Mouse (Mus musculus) urinary bladder, postnatal 10 days (tissue): ENCODE measurements around the gene Ptcra.
"Not testable (repeated sequence)": the region's sequence is repeated elsewhere in the genome, so short reads cannot be mapped to it uniquely, and the experiment has no call there.

Experiments
- DNase-seq: peaks from one replicate; pipeline ENCODE4 v3.0.0; 2022; ENCODE audit warnings: low spot score

Ptcra gene

DNA sequence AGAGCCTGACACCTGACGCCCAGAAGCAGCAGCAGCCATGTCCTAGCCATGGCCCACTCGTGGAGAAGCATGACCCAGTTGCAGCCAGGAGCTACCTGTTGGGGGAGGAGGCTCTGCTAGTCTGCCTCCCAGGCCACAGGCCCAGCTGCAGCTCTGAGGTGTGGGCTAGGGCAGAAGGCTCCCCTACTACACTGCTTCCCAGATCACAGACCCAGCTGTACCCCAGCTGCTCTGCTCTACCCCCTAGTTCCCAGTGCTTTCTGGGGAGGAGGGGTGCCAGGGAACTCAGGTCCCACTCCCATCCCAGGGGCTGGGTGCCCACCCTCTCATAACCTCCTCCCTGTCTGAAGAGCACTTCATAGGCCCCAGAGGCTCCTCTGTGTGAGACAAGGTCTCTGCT is at the start of gene Ptcra:
Gene Ptcra, minus strand, starts transcription at position 169 of the 400 bp plus-strand sequence.
- DNase-seq: no peak

DNA sequence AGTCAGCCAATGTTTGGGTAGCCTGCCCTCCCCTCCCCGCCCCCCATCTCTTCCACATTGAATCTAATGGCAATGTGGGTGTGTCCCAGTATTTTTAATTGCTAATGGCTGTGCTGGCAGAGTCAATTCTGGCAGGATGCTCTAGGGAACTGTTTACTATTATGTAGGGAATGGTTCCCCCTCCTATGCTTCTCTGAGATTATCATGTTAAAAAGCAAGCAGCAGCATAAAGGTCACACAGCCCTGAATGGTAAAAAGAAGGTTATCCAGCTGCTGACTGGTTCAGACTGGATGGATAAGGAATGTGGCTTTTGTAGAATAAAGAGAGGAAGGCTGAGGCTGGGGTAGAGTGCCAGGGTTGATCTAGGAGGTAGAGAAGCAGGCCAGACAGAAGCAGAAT is 48.9 kb upstream of the Ptcra start:
- DNase-seq: no peak

DNA sequence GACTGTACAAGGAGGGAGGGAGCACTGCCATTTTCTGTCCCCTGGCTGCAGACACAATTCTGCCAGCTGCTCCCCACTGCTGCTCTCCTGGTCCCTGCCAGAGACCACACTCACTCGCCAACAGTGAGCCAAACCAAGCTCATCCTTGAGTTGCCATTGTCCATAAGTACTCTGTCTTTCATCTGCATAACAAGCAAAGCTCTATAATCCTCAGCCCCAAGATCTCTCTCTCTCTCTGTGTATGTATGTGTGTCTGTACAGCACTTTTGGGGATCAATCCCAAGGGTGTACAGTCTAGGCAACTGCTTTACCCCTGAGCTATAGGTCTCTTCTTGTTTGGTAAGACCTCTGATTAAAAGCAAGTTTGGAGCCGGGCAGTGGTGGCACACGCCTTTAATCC is 47.2 kb upstream of the Ptcra start:
- no peak for DNase-seq

DNA sequence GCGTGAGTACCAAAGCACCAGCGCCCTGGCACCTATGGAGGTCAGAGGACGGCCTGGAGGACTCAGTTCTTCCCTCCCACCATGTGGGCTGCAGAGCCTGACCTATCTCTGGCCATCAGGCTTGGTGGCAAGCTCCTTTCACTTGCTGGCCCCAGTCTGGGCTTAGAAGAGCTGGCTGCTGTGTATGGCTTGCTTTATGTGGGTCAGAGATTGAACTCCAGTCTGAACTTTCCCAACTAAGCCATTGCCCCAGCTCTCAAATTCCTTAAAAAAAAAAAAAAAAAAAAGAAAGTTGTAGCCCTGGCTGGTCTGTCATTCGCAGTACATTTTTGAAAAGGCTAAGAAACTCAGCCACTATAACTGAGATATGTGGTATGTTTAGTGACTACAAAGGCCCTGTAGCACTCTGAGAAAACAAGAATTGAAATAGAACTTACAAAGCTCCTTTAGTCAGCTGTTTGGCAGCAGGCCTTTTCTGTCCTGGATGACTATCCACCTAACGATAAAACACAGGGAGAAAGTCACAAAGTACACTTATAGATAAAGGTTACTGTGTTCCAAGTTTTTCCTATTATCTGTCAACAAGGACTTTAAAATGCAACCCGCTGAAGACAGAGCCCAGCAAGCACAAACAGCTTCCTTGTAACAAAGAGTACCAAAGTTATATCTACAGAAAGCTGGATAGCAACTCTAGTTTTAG is 45.8 kb upstream of the Ptcra start:
- DNase-seq: no peak

DNA sequence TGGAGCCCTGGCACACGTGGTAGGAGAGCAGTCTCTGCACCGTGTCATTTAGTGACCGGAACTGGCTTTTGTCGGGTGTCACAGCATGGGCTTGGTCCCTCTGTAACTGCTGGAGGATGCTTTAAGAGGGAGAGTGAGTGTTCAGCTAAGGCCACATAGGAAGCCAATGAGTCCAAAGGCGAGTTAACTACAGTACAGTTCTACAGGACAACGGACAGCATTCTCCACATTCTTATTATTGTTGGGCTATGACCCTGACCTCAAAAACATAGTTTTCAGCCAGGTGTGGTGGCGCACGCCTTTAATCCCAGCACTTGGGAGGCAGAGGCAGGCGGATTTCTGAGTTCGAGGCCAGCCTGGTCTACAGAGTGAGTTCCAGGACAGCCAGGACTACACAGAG is 44.9 kb upstream of the Ptcra start:
- DNase-seq: no peak

DNA sequence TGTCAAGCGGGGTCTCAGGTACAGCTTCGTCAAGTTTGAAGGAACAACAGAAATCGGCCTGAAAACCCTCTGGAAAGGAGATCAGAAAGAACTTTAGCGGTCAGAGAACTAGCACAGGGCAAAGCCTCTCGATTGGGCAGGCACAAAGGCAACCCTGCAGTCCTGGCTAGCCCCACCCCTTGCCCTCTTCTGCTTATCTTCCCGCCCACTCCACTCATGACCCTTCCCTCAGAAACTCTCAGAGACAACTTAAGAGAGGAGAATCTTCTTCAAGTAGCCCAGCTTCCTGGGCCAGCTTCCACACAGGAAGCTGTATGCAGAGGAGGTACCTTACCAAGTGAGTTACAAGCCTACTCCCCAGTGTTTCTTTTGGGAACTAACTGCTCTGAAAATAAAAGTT is 38.2 kb upstream of the Ptcra start:
- DNase-seq: no peak

DNA sequence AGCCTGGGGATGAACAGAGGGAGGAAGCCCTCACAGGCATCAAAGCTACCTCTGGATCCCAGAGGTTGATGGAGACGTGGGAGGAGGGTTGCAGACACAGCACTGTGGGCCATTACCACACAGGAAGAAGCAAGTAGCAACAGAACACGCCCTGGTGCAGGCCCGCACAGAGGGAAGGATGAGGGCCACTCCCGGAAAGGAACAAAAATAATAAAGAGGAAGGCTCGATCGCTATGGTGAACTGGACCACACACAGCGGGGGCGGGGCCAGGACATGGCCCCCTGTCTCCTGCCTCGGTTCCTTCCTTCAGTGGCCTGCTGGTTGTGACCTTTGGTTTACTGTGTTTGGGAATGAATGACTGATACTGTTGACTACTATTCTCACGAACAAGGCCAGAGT is 36.2 kb upstream of the Ptcra start:
- no peak for DNase-seq

DNA sequence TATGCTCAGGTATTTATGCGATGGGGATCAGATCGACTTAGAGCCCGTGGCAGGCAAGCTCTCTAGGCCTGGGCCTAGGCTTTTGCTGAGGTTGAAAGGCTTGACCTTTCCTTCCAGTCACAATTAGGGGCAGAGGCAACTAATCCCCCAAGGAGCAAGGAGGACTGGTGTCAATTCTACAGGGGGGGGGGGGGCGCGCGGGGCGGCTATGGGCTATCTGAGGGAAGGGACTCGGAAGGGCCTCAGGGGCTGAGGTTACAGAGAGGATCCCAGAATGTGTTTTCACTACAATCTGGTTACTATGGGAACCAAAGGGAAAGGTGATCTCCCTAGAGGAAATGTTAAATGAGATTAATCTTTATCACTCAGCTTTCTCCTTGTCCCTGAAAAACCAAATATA is 33.9 kb upstream of the Ptcra start:
- DNase-seq: no peak

DNA sequence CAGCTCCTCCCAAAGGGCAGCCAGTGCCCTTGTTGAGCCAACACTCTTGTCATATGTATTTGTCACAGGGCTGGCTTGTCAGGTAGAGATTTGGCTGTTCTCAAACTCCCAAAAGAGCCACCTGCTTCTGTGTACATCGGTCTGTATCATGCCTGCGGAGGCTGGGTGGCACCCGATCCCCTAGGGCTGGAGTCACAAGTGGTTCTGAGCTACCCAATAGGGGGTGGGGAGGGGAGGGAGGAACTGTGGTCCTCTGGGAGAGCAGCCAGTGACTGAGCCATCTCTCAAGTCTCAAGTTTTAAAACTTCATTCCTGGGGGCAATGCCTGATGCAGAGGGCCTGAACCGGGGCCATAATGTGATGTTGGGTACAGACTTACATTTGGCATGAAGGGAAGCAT is 33.2 kb upstream of the Ptcra start:
- DNase-seq: no peak

DNA sequence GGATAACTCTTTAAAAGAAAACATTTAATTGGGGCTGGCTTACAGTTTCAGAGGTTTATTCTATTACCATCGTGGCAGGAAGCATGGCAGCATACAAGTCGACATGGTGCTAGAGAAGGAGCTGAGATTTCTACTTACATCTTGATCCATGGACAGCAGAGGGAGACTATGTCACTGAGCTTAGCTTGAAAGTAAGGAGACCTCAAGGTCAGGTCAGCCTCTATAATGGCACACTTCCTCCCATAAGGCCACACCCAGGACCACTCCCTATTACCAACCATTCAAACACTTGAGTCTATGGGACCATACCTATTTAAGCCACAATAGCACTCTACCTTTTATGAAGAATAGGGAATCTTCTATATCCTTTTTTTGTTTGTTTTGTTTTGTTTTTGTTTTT is 29.5 kb upstream of the Ptcra start:
- DNase-seq: no peak

DNA sequence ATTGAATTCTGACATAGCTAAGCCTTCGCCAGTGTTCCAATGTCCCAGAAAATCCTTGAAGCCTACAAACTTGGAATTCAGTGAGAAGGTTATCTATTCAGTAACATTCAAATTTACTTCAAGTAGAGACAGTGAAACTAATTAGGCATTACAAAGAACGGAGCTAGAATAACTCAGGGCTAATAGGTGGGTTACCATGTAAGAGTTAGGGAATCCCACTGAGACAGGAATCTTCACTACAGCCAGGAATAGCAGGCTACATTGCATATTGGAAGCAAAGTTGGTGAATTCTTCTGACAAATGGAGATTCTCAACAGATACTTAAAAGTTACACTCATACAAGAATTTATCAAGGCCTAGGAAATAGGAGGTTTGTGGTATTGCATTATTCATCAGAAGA is 24.5 kb upstream of the Ptcra start:
- DNase-seq: not testable (repeated sequence)

DNA sequence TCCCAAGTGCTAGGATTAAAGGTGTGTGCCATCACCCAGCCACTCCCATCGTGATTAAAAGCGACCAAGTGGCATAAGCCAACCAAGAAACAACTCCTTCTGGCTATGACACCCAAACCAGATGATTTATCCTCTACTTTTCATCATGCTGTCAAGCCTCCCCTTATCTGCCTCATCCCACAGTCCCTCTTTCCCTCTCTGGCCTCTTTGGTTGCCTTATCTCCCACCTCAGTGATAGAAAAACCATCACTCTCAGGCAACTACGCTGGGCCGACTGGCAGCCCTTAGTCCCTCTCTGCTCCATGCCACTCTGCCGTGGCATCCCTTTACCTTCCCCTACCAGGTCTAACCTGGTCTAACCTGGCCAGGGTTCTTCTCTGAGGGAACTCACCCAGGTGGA is 23.4 kb upstream of the Ptcra start:
- DNase-seq: no peak

DNA sequence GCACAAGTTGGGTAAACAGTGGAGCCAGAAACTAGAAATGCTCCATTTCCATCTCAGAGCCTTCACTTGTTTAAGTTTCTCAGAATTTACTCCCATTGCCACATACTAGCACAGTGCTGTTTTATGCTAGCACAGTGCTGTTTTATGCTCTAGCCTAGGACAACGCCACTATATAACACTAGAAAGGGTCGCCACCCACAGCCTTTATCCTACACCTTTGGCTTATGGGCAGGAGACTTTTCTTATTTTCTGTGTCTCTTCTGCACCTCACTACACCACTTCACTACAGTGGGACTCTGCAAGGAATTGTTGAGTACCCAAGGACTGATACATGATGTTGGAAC is 19.7 kb upstream of the Ptcra start:
- DNase-seq: no peak

DNA sequence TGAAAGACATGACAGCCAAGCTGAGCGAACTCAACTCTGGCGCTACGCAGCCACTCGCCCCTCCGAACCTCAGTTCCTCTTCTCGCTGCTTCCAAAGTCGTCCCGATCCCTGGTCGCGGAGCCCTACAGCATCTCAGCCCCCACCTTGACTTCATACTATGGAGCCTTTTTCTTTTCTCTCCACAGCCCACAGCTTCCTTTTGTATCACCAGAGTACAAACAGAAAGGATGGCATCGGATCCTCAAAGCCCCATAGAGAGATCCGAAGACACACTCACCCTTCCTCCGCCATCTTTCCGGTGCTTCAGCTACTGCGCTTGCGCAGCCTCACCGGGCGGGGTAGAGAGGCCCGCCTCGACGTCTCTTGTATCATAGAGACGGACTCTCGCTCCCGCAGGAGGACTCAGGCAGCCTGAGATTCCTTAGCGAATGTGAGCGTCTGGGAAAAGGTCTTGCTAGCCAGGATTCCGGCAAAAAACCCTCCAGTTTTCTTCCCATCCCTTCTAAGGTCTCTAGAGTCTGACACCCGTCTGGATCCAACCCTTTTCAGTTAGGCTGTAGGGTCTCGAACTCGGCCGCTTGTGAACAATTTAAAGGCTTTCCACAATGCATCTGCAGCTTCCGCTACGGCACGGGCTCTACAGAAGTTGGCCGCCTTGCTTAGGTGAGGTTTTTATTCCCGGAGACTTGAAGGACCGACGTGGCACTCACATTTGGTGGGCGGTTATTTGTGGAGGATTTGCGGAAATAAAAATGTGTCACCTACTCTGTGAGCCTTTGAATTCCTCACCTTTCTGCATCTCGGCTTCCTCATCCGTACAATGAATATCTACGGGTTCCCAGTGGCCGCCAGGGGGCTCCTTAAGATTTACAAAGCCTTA is 19.1 kb upstream of the Ptcra start, which contains the start of gene Rpl7l1:
Gene Rpl7l1, minus strand, starts transcription at position 332 of the 881 bp plus-strand sequence.
- peak; percentile 65 for DNase-seq

DNA sequence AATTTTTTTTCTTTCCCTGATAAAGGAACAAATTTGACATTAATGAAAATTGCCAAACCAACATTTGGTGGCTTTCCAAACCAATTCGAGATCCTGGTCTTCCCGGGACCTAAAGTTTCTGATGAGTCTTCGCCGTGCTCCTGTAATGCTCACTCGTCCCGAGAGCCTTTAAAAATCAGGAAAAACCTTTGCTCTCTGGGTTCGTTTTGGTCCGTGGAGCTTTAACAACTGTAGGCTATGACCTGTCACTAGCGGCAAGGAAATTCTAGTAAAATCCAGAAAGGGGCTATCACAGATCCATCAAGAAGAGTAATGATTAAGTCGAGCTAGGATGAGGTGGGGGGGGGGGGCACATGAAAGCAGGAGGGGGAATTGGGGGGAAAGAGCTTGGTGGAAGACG is 18.4 kb upstream of the Ptcra start:
- no peak for DNase-seq

DNA sequence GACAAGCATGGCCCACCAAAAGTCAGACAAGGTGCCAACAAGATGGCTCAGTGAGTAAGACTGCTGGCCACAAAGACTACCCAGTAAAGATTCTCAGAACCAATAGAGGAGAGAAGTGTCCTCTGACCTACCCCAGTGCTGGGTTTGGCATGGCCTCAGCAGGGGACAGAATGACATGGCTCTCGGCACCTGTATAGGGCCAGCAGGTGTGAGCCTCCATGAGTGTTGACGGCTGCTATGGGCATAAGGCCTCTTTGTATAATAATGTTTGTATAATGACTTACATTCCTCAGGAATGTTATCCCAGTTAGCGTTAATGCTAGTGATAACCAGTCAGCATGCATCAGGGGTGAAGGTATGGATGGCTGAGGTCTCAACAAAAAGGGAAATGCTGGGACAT is 12.6 kb upstream of the Ptcra start:
- DNase-seq: no peak

DNA sequence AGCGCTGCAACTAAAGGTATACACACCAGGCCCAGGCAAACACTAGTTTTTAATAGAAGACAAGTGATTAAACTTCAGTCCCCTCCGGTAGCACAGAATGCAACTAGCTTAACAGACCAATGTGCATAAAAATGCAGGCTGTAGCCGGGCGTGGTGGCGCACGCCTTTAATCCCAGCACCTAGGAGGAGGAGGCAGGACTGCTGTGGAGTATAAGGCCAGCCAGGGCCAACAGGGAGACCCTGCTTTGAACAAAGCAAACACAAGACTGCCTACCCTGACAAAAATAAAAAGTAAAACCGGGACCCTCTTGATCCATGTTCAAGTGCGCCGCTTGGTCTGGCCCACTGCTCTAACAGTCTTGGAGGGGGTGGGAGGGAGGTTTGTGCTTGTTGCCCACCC is 11.6 kb upstream of the Ptcra start:
- DNase-seq: no peak

DNA sequence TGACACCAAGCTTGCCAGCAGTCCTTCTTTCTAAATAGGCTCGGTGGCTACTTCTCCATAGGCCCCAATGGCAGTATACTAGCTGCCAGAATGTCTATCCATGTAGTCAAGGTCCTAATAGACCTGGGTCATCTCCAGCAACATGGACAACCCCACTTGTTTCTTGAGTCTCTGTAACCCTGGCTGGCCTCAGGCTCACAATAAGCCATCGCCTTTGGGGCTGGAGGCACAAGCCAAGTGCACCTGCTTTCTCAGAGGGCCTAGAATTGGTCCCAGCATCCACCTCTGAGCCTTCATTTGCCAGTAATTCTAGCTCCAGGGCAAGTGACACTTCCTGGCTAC is 10.6 kb upstream of the Ptcra start:
- DNase-seq: no peak

DNA sequence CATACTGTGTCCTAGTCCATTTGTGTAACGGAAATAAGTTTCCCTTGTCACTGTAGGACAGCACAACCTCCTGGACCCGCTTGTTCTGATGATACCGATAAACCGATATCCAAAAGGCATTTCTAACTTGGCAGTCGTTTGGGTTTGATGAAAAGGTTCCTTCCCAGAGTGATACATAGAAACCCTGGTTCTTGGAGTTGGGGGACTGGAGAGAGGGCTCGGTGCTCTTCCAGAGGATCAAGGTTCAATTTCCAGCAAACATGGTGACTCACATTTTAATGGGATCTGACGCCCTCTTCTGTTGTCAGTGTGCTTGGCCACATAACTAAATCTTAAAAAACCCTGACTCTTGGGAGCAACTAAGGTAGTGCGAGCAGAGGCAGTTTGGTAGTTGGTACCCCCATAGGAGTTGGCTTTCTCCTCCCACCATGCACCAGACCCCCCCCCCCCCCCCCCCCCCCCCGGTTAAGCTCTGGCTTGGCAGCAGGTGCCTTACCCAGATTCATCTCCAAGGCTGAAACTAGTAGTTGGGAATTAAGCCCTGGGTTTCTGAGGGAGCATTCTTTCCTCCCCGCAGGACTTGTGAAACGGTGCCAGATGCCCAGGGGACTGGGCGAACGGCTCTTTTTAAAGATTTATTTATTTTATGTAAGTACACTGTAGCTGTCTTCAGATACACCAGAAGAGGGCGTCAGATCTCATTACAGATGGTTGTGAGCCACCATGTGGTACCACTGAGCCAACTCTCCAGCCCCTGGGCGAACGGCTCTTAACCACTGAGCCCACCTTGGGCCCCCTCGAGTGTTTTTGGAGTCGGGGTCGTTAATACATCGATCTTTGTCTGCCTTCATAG is 10.0 kb upstream of the Ptcra start:
- DNase-seq: no peak

DNA sequence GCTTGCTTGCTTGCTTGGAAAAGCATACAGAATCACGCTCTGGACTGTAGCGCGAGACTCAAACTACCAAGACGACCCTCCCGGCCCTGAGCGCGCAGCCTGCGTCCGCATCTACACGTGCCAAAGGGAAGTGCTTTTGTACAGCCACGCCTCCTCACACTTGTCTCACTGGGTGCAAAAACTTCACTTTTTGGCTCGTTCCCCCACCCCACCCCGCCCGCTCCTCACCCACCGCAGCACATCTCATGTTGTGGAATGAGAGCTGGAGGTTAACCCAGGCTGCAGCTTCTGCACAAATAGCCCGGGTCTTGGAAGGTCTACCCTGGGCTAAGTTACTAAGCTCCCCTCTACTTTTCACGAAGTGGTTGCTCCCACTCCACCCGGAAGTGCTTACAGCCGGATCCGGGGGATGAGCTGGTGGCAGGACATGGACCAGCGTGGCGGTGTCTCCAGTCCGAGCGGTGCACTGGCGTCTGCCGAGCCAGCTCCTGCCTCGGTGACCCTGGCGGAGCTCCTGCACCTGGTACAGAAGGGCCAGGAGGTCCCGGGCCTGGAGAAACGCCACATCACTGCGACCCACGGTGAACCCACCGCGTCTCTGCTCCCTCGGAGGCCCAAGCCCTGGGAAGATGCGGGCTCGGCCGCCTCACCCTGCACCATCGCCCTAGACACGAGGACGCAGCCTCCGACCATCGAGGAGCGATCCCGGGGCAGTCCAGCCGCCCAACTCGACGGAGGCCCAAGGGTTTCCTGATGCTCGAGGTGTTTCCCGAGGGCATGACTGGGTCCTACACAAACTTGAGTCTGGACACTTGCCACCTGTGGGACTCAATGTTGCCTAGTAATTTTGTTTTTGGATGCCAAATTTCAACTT is 9.1 kb upstream of the Ptcra start, which contains the start of gene 2310039H08Rik:
Gene 2310039H08Rik, plus strand, starts transcription at position 232 of the 874 bp plus-strand sequence.
- peak; percentile 43 for DNase-seq

DNA sequence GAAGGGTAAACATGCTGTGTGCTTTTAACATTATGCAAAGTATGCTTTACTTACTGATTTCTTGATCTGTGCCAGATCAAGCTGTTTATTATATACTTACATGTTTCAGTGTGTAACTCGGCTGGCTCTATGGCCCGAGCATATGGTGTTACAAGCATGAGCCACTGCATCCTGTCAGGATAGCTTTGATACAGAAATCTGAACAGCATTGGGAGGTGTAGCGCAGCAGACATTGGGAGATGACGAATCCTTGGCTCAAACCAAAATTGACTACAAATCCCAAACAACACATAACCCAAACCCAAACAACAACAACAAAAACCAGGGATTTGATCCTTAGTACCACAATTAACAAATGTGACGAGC is 8.5 kb upstream of the Ptcra start:
- DNase-seq: no peak

DNA sequence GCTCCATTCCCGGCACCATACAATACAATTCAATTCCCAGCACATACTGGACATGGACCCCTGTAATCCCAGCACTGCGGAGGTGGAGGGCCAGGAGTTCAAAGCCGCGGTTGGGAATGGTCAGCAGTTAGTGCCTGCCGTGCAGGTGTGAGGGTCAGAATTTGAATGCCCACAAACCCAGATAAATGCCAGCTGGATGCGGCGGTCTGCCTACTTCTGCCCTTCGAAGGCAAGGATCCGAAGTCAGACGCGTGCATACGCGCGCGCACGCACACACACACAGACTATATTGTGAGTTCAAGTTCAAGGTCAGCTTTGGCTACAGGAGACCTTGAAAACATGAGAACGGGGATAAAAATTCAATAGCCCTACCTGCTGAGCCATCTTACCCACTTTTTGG is 8.1 kb upstream of the Ptcra start:
- no peak for DNase-seq
